Mouse (Mus musculus) forebrain, embryonic 15.5 days (tissue): ENCODE data around the gene Olfr672. TPM values are rescaled to one million over a fixed set of nuclear protein-coding genes. Genes with fewer than 3 reads are reported as not detected.
"Not testable (repeated sequence)": the region's sequence is repeated elsewhere in the genome, so short reads cannot be mapped to it uniquely, and the experiment has no call there.

Experiments used
- ATAC-seq: fragments of 200-750 bp; cut with Nextera tagmentation; replicated peaks from 2 replicates; pipeline ENCODE4 v1.8.0; 2017; ENCODE audit warnings: mild to moderate bottlenecking, moderate TSS enrichment, moderate library complexity
- H3K27ac ChIP-seq: fragments of 300-500 bp; sonication (generic); replicated peaks from 2 replicates; pipeline ENCODE4 v1.5.1; 2015; ENCODE audit warnings: mild to moderate bottlenecking, inconsistent platforms
- H3K27me3 ChIP-seq: fragments of 300-500 bp; sonication (generic); 2 replicates; pipeline ENCODE4 v1.6.1; 2015; ENCODE audit warnings: inconsistent platforms
- H3K36me3 ChIP-seq: fragments of 300-500 bp; sonication (generic); 2 replicates; pipeline ENCODE4 v1.6.1; 2015; ENCODE audit warnings: mild to moderate bottlenecking, inconsistent platforms
- H3K4me1 ChIP-seq: fragments of 300-500 bp; sonication (generic); 2 replicates; pipeline ENCODE4 v1.6.1; 2015; ENCODE audit warnings: inconsistent platforms
- H3K4me2 ChIP-seq: fragments of 300-500 bp; sonication (generic); replicated peaks from 2 replicates; pipeline ENCODE4 v1.6.1; 2015; ENCODE audit warnings: mild to moderate bottlenecking, inconsistent platforms
- H3K4me3 ChIP-seq: fragments of 300-500 bp; sonication (generic); 2 replicates; pipeline ENCODE4 v1.5.1; 2015; ENCODE audit warnings: mild to moderate bottlenecking, inconsistent platforms
- H3K9ac ChIP-seq: fragments of 300-500 bp; sonication (generic); replicated peaks from 2 replicates; pipeline ENCODE4 v1.6.1; 2015; ENCODE audit warnings: mild to moderate bottlenecking, inconsistent platforms
- H3K9me3 ChIP-seq: fragments of 300-500 bp; sonication (generic); 2 replicates; pipeline ENCODE4 v1.6.1; 2016; ENCODE audit warnings: inconsistent platforms
- WGBS: fragments of 180-500 bp; shearing (Covaris S2); methylation state at CpG from one replicate; pipeline ENCODE4 v1.1.7; 2015; ENCODE audit warnings: mixed read lengths; 5-methylcytosine and 5-hydroxymethylcytosine counted together
- polyA plus RNA-seq: library from polyadenylated mRNA; unstranded; fragments of >200 nt; fragmentation: Nextera tagmentation; extraction: Ambion mirVana; gene quantifications from 2 replicates; pipeline ENCODE4 v1.2.1, GENCODE M21; 2015

Gene Olfr672
- polyA plus RNA-seq, result not detected in 2 replicates

DNA sequence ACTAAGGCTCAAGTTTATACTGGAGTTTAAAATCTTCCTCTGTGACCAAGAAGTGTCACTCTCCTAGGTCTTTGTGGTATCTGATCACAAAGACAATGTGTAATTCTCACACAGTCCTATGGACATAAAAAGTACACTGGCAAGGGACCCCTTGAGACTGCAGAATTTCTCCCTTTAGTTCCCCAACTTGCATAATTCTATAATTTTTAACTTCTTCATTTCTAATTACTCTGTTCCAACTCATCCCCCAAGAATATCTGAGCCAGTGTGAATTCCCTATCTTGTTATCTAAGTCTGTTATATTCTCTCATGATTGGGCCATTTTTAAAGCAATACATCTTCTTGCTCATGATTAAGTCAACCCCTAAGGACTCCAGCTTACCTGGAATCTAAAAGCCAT is at the start of gene Olfr672:
Gene Olfr672, minus strand, starts transcription at position 101 of the 400 bp plus-strand sequence.
- no peak within 1 kb of the TSS for H3K4me2 ChIP-seq
- ATAC-seq, result no peak

DNA sequence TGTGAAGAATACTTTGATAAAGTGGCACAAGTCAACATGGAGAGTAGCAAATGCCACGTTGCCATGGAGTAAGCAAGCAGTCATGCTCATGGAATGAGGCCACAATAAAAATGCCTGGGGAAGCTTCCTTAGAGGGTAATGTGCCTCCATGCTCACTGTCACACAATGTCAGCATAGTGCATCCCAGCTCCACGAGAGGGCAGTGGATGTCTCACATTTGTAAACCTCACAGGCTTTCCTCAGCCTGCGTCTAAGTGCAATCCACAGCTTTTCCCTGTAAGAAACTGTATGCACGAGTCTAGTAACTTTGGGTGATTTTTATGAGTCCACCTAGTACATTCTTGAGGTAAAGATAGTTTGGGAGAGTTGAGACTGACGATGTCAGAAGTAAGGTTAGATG is 32.0 kb upstream of the Olfr672 start:
- H3K27ac ChIP-seq, H3K9ac ChIP-seq, ATAC-seq, H3K36me3 ChIP-seq, H3K4me2 ChIP-seq, H3K9me3 ChIP-seq, H3K4me1 ChIP-seq, H3K27me3 ChIP-seq, H3K4me3 ChIP-seq: not testable (repeated sequence)
- 60% methylated on average over 5 of the region's 5 CpGs for WGBS

More for the DNA sequence above, at the start of gene Olfr672:
- Histone ChIP-seq H3K9me3 (no peaks in the 10 kb centered on the region), H3K9ac (no peak within 1 kb of the TSS), H3K27me3 (no peaks in the 10 kb centered on the region), H3K27ac (no peak within 1 kb of the TSS), H3K36me3 (no peaks in the 10 kb centered on the region), H3K4me3 (no peak within 1 kb of the TSS), H3K4me1 (no peaks in the 10 kb centered on the region)

DNA sequence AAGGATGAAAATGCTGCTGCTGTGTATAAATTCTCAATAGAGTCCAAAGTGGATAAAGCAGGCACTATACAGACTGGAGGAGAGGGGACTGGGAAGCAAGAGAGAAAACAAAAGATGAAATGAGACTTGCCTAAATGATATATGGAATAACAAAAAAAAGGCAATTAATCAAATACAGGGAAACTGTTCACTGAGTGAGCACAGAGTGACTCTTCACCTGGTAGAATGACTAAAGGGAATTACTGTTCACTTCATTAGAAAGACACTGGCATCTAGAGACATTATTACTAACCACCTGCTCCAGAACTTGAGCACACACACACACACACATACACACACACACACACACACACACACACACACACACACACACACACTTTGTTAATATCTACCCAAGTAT is 30.6 kb upstream of the Olfr672 start, which contains the start of gene Olfr676:
Gene Olfr676, plus strand, starts transcription at position 301 of the 400 bp plus-strand sequence.
- no peak within 1 kb of the TSS for H3K4me3 ChIP-seq
- H3K9me3 ChIP-seq, result no peaks in the 10 kb centered on the region
- no peak within 1 kb of the TSS for H3K9ac ChIP-seq
- no peak for ATAC-seq
- H3K27ac ChIP-seq, result no peak within 1 kb of the TSS
- H3K4me2 ChIP-seq, result no peak within 1 kb of the TSS
- no peaks in the 10 kb centered on the region for H3K4me1 ChIP-seq
- H3K36me3 ChIP-seq, result no peaks in the 10 kb centered on the region
- no peaks in the 10 kb centered on the region for H3K27me3 ChIP-seq

DNA sequence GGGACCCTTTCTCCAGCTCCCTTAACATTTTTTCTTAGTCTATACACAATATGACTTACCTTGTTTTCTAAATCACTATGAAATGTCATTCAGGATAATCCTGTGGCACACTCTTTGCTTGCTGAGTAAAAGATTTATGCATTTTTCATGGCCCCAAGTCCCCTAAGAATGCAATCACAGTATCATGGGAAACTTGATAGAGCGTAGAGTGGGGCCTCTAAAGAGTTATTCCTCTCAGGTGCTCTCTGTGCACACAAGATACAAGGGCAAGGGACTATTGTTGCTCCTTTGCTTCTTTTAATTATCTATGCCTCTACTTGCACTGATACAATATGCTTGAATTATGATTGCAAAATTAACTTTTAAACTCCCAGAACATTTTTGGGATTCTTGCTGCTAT is 26.5 kb upstream of the Olfr672 start, which contains the start of gene Olfr675:
Gene Olfr675, minus strand, starts transcription at position 101 of the 400 bp plus-strand sequence.
- Histone ChIP-seq H3K9ac (no peak within 1 kb of the TSS), H3K27ac (no peak within 1 kb of the TSS), H3K27me3 (no peaks in the 10 kb centered on the region), H3K4me1 (no peaks in the 10 kb centered on the region), H3K9me3 (no peaks in the 10 kb centered on the region), H3K4me3 (no peak within 1 kb of the TSS), H3K36me3 (no peaks in the 10 kb centered on the region), H3K4me2 (no peak within 1 kb of the TSS)
- WGBS, result 87% methylated on average over 1 of the region's 1 CpGs
- no peak for ATAC-seq

DNA sequence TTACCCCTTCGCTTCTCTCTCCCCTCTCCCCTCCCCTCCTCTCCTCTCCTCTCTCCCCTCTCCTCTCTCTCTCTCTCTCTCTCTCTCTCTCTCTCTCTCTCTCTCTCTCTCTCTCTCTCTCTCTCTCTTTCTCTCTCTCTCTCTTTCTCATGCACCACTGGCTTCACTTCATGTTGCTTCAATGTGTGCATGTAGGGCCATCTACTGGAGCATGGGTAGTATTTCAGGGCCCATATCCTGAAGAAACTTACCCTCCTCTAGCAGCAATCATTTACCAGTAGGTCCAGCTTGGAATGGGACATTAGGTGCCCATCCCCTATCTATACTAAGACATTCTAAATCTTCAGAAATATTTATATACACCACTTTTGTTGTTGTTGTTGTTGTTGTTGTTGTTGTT is 20.7 kb upstream of the Olfr672 start:
- no peaks in the 10 kb centered on the region for H3K4me1 ChIP-seq
- H3K27ac ChIP-seq, result no peak overlapping the region
- no peaks in the 10 kb centered on the region for H3K27me3 ChIP-seq
- no peak overlapping the region for H3K9ac ChIP-seq
- H3K4me3 ChIP-seq, result no peak overlapping the region
- no peak for ATAC-seq
- no peaks in the 10 kb centered on the region for H3K36me3 ChIP-seq
- no peak overlapping the region for H3K4me2 ChIP-seq
- H3K9me3 ChIP-seq, result no peaks in the 10 kb centered on the region
- WGBS, result 94% methylated on average over 1 of the region's 1 CpGs

DNA sequence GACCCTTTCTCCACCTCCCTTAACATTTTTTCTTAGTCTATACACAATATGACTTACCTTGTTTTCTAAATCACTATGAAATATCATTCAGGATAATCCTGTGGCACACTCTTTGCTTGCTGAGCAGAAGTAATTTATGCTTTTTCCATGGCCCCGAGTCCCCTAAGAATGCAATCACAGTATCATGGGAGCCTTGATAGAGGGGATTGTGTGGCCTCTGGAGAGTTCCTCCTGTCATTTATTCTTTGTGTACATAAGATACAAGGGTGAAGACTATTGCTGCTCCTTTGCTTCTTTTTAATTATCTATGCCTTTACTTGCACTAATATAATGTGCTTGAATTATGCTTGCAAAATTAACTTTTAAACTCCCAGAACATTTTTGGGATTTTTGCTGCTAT is 22.8 kb downstream of the Olfr672 start, which contains the start of gene Olfr671:
Gene Olfr671, minus strand, starts transcription at position 101 of the 400 bp plus-strand sequence.
- H3K9ac ChIP-seq, result no peak within 1 kb of the TSS
- no peaks in the 10 kb centered on the region for H3K27me3 ChIP-seq
- H3K36me3 ChIP-seq, result no peaks in the 10 kb centered on the region
- no peaks in the 10 kb centered on the region for H3K4me1 ChIP-seq
- WGBS, result 81% methylated on average over 1 of the region's 1 CpGs
- H3K27ac ChIP-seq, result no peak within 1 kb of the TSS
- H3K9me3 ChIP-seq, result no peaks in the 10 kb centered on the region
- ATAC-seq, result no peak
- no peak within 1 kb of the TSS for H3K4me2 ChIP-seq
- no peak within 1 kb of the TSS for H3K4me3 ChIP-seq

DNA sequence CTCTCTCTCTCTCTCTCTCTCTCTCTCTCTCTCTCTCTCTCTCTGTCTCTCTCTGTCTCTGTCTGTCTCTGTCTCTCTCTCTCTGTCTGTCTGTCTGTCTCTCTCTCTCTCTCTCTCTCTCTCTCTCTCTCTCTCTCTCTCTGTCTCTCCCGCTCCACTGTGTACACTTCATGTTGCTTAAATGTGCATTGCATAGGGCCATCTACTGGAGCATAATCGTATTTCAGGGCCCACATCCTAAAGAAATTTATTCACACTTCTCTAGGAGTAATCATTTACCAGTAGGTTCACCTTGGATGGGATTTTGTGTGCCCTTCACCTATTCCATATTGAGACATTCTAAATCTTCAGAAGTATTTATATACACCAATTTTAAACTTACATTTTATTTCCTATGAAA is 29.3 kb downstream of the Olfr672 start:
- not testable (repeated sequence) for H3K4me2 ChIP-seq, H3K9me3 ChIP-seq, ATAC-seq, H3K4me1 ChIP-seq, H3K4me3 ChIP-seq, H3K36me3 ChIP-seq, H3K27ac ChIP-seq, H3K27me3 ChIP-seq, H3K9ac ChIP-seq
- 79% methylated on average over 2 of the region's 2 CpGs for WGBS

DNA sequence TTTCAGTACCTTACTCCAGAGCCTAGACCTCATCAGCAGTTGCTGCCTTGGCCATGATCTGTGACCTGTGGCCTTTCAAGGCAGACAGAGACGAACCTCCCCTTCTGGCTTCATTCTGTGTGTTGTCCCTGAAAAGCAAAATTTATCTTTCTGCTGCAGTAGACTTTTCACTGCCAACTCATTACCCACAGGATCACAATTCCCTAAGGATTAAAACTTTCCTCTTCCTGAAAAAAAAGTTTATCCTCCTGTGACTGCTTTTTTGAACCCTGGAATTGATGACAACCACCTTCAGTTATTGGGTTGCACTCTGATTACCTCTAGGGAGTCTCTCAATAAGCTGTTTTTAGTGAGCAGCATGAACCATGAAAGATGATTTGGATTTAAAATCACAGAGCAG is 39.3 kb downstream of the Olfr672 start, which contains the start of gene Olfr670:
Gene Olfr670, minus strand, starts transcription at position 101 of the 400 bp plus-strand sequence.
- no peak within 1 kb of the TSS for H3K27ac ChIP-seq
- H3K4me1 ChIP-seq, result no peaks in the 10 kb centered on the region
- no peaks in the 10 kb centered on the region for H3K27me3 ChIP-seq
- no peak within 1 kb of the TSS for H3K9ac ChIP-seq
- no peaks in the 10 kb centered on the region for H3K36me3 ChIP-seq
- no peaks in the 10 kb centered on the region for H3K9me3 ChIP-seq
- H3K4me3 ChIP-seq, result no peak within 1 kb of the TSS
- H3K4me2 ChIP-seq, result no peak within 1 kb of the TSS
- 62% methylated on average over 1 of the region's 1 CpGs for WGBS
- no peak for ATAC-seq

DNA sequence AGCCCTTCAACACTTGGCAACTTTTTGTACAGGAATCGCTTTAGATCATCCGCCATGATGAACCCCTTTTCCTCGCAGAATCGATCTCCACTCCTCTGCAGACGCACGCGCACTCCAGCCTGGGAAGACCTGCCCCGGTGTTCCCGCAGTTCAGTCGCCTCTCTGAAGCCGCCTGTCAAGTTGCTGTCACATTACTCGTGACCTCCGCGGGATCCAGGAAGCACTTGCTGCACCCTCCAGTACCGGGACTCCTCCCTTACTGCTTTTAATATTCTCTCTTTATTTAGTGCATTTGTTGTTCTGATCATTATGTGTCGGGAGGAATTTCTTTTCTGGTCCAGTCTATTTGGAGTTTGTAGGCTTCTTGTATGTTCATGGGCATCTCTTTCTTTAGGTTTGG is 51.6 kb downstream of the Olfr672 start:
- H3K36me3 ChIP-seq, H3K27me3 ChIP-seq, H3K9ac ChIP-seq, H3K4me1 ChIP-seq, H3K4me2 ChIP-seq, H3K27ac ChIP-seq, ATAC-seq, H3K9me3 ChIP-seq, H3K4me3 ChIP-seq: not testable (repeated sequence)
- 96% methylated on average over 16 of the region's 16 CpGs for WGBS

Other genes starting within 250 kb of the Olfr672 start
- not detected in 2 replicates for gene Usp17le, start 224.6 kb downstream of the Olfr672 start, polyA plus RNA-seq
- gene Usp17lb, start 159.4 kb downstream of the Olfr672 start, polyA plus RNA-seq, result not detected in 2 replicates
- not detected in 2 replicates for gene Usp17la, start 145.0 kb downstream of the Olfr672 start, polyA plus RNA-seq
- gene Olfr665, start 124.0 kb downstream of the Olfr672 start, polyA plus RNA-seq, result not detected in 2 replicates
- not detected in 2 replicates for gene Olfr666, start 106.1 kb downstream of the Olfr672 start, polyA plus RNA-seq
- not detected in 2 replicates for gene Olfr667, start 80.5 kb downstream of the Olfr672 start, polyA plus RNA-seq
- not detected in 2 replicates for gene Olfr668, start 74.0 kb downstream of the Olfr672 start, polyA plus RNA-seq
- gene Olfr669, start 67.8 kb downstream of the Olfr672 start, polyA plus RNA-seq, result not detected in 2 replicates
- not detected in 2 replicates for gene Olfr670, start 39.4 kb downstream of the Olfr672 start, polyA plus RNA-seq
- gene Olfr671, start 22.9 kb downstream of the Olfr672 start, polyA plus RNA-seq, result not detected in 2 replicates
- not detected in 2 replicates for gene Olfr675, start 26.4 kb upstream of the Olfr672 start, polyA plus RNA-seq
- not detected in 2 replicates for gene Olfr676, start 30.7 kb upstream of the Olfr672 start, polyA plus RNA-seq
- gene Olfr677, start 49.3 kb upstream of the Olfr672 start, polyA plus RNA-seq, result not detected in 2 replicates
- gene Olfr678, start 62.4 kb upstream of the Olfr672 start, polyA plus RNA-seq, result not detected in 2 replicates
- gene Olfr679, start 79.2 kb upstream of the Olfr672 start, polyA plus RNA-seq, result not detected in 2 replicates
- gene Olfr680-ps1, start 90.8 kb upstream of the Olfr672 start, polyA plus RNA-seq, result not detected in 2 replicates
- not detected in 2 replicates for gene Olfr681, start 114.8 kb upstream of the Olfr672 start, polyA plus RNA-seq
- not detected in 2 replicates for gene Olfr683, start 145.0 kb upstream of the Olfr672 start, polyA plus RNA-seq
- not detected in 2 replicates for gene Olfr684, start 161.6 kb upstream of the Olfr672 start, polyA plus RNA-seq
- gene Olfr685, start 184.0 kb upstream of the Olfr672 start, polyA plus RNA-seq, result not detected in 2 replicates
- not detected in 2 replicates for gene Olfr686, start 205.5 kb upstream of the Olfr672 start, polyA plus RNA-seq